Mouse (Mus musculus) gastrocnemius, postnatal 36 days (tissue): ENCODE measurements around the gene Zfp956. TPM values are rescaled to one million over a fixed set of nuclear protein-coding genes. Genes with fewer than 3 reads are reported as not detected.

Source experiments
- DNase-seq, 2 experiments: peaks; one replicate each; pipeline ENCODE4 v3.0.0; 2022
- intact Hi-C: fragments of 180-260 bp; cut with DNase I; formaldehyde crosslinking; loops from one replicate; pipeline ENCODE4 v1.15.1; 2025
- long read RNA-seq, 2 experiments: library from polyadenylated mRNA; stranded (forward); transcript quantifications; one replicate each; pipeline ENCODE4 v2.0.0; 2021
- total RNA-seq, 2 experiments: library from RNA; stranded (reverse); gene quantifications; 2 replicates each; pipeline ENCODE4 v1.2.3; 2021

Gene Zfp956
- 1 to 10 TPM; 4.3 to 8.9 TPM for total RNA-seq
- long read RNA-seq, experiment 1, partial matches to known transcripts = 0 of 4 reads
- long read RNA-seq, experiment 1, other reads (novel, unspliced or antisense) = 3 of 4 reads
- long read RNA-seq, experiment 2, partial matches to known transcripts = 0 of 8 reads
- long read RNA-seq, experiment 2, other reads (novel, unspliced or antisense) = 4 of 8 reads

GRCm38 (mm10) chr6:47953191-47953726, at the start of gene Zfp956:
Zfp956 (plus strand) TSS chr6:47953390.
- DNase-seq = peak; percentile 90 to 92
- intact Hi-C loops = no loop called here

GRCm38 (mm10) chr6:47903587-47903986, 49.6 kb upstream of the Zfp956 start:
- no peak for DNase-seq

GRCm38 (mm10) chr6:47904361-47904760, 48.8 kb upstream of the Zfp956 start:
- no peak for DNase-seq
- intact Hi-C loops = no loop called here

More at GRCm38 (mm10) chr6:47903587-47903986, 49.6 kb upstream of the Zfp956 start:
- intact Hi-C loops = no loop called here

- no peak for DNase-seq
- intact Hi-C loops = no loop called here
Measured at GRCm38 (mm10) chr6:47904917-47905695, 48.1 kb upstream of the Zfp956 start.

- intact Hi-C loops = no loop called here
- DNase-seq = no peak
Measured at GRCm38 (mm10) chr6:47906326-47906725, 46.9 kb upstream of the Zfp956 start.

GRCm38 (mm10) chr6:47909007-47909406, 44.2 kb upstream of the Zfp956 start:
- DNase-seq = no peak
- intact Hi-C loops = no loop called here

GRCm38 (mm10) chr6:47911650-47912049, 41.5 kb upstream of the Zfp956 start:
- intact Hi-C loops = no loop called here
- no peak for DNase-seq

GRCm38 (mm10) chr6:47912991-47913390, 40.2 kb upstream of the Zfp956 start:
- DNase-seq = no peak
- intact Hi-C loops = no loop called here

GRCm38 (mm10) chr6:47917051-47917450, 36.1 kb upstream of the Zfp956 start:
- no peak for DNase-seq
- intact Hi-C loops = no loop called here

- intact Hi-C loops = no loop called here
- DNase-seq = no peak
Measured at GRCm38 (mm10) chr6:47918768-47919274, 34.4 kb upstream of the Zfp956 start.

GRCm38 (mm10) chr6:47919646-47920446, 33.3 kb upstream of the Zfp956 start:
- no peak for DNase-seq
- intact Hi-C loops = loop anchor here (5.0 kb wide), 1 partner anchor 127 kb away; the partner anchor contains the start of gene Zfp777

- DNase-seq = peak; percentile 79
- intact Hi-C loops = loop anchor here (5.0 kb wide), 1 partner anchor 127 kb away; the partner anchor contains the start of gene Zfp777
Measured at GRCm38 (mm10) chr6:47920447-47921340, 32.5 kb upstream of the Zfp956 start, which contains the start of gene Zfp212. Zfp212 (plus strand) TSS chr6:47920476.

- intact Hi-C loops = no loop called here
- no peak for DNase-seq
Measured at GRCm38 (mm10) chr6:47942461-47942860, 10.7 kb upstream of the Zfp956 start.

GRCm38 (mm10) chr6:47943021-47943691, 10.0 kb upstream of the Zfp956 start:
- intact Hi-C loops = no loop called here
- peak; percentile 59 to 66 for DNase-seq

- intact Hi-C loops = no loop called here
Measured at GRCm38 (mm10) chr6:47943721-47944120, 9.5 kb upstream of the Zfp956 start.

GRCm38 (mm10) chr6:47947388-47947787, 5.8 kb upstream of the Zfp956 start:
- intact Hi-C loops = no loop called here
- no peak for DNase-seq

More at GRCm38 (mm10) chr6:47943721-47944120, 9.5 kb upstream of the Zfp956 start:
- no peak for DNase-seq

GRCm38 (mm10) chr6:47954425-47954824, 1.2 kb downstream of the Zfp956 start:
- DNase-seq = no peak
- intact Hi-C loops = no loop called here

GRCm38 (mm10) chr6:47957816-47958215, 4.6 kb downstream of the Zfp956 start:
- no peak for DNase-seq

More at GRCm38 (mm10) chr6:47957816-47958215, 4.6 kb downstream of the Zfp956 start:
- intact Hi-C loops = no loop called here
